Mouse (Mus musculus) midbrain, postnatal 0 days (tissue): ENCODE measurements around the gene Susd6. TPM values are rescaled to one million over a fixed set of nuclear protein-coding genes. Genes with fewer than 3 reads are reported as not detected.

Source experiments
- ATAC-seq: fragments of 200-750 bp; cut with Nextera tagmentation; 2 replicates; pipeline ENCODE4 v1.8.0; 2017; ENCODE audit warnings: moderate number of reproducible peaks, mild to moderate bottlenecking, moderate TSS enrichment, moderate library complexity; ENCODE audit not compliant: low FRiP score
- DNase-seq: peaks from one replicate; pipeline ENCODE4 v3.0.0-alpha.2; 2015; ENCODE audit warnings: low spot score
- H3K27ac ChIP-seq: fragments of 300-500 bp; sonication (generic); 2 replicates; pipeline ENCODE4 v1.5.1; 2014; ENCODE audit warnings: low read depth, mild to moderate bottlenecking, low read length, mixed read lengths
- H3K27me3 ChIP-seq: fragments of 300-500 bp; sonication (generic); 2 replicates; pipeline ENCODE4 v1.6.1; 2014; ENCODE audit warnings: low read length, control low read depth, mixed read lengths; ENCODE audit not compliant: insufficient read depth
- H3K36me3 ChIP-seq: fragments of 300-500 bp; sonication (generic); 2 replicates; pipeline ENCODE4 v1.6.1; 2014; ENCODE audit warnings: low read length, control low read depth, mixed read lengths; ENCODE audit not compliant: insufficient read depth
- H3K4me1 ChIP-seq: fragments of 300-500 bp; sonication (generic); 2 replicates; pipeline ENCODE4 v1.6.1; 2014; ENCODE audit warnings: mild to moderate bottlenecking, control low read depth, antibody characterized with exemption, low read length, mixed read lengths; ENCODE audit not compliant: insufficient read depth
- H3K4me2 ChIP-seq: fragments of 300-500 bp; sonication (generic); 2 replicates; pipeline ENCODE4 v1.6.1; 2014; ENCODE audit warnings: low read depth, mild to moderate bottlenecking, low read length, mixed read lengths; ENCODE audit not compliant: poor library complexity, severe bottlenecking
- H3K4me3 ChIP-seq: fragments of 300-500 bp; sonication (generic); 2 replicates; pipeline ENCODE4 v1.5.1; 2014; ENCODE audit warnings: low read depth, mild to moderate bottlenecking, low read length, moderate library complexity
- H3K9ac ChIP-seq: fragments of 300-500 bp; sonication (generic); replicated peaks from 2 replicates; pipeline ENCODE4 v1.6.1; 2014; ENCODE audit warnings: mild to moderate bottlenecking, low read length, moderate library complexity, mixed read lengths; ENCODE audit not compliant: poor library complexity, severe bottlenecking
- H3K9me3 ChIP-seq: fragments of 300-500 bp; sonication (generic); 2 replicates; pipeline ENCODE4 v1.6.1; 2016; ENCODE audit warnings: low read length, control low read depth
- CTCF ChIP-seq: IDR thresholded peaks from 2 replicates; pipeline ENCODE4 v1.5.1; 2016; ENCODE audit warnings: antibody characterized with exemption, mild to moderate bottlenecking
- WGBS: fragments of 180-500 bp; shearing (Covaris S2); extraction: QIAGEN DNeasy Blood & Tissue Kit; methylation state at CpG from one replicate; pipeline ENCODE4 v1.1.7; 2014; 5-methylcytosine and 5-hydroxymethylcytosine counted together
- polyA plus RNA-seq: library from polyadenylated mRNA; unstranded; fragments of >200 nt; fragmentation: Nextera tagmentation; extraction: Ambion mirVana; gene quantifications from 2 replicates; pipeline ENCODE4 v1.2.1, GENCODE M21; 2015
- total RNA-seq: library from RNA; depleted of rRNA; stranded (reverse); fragments of >200 nt; gene quantifications from 2 replicates; pipeline ENCODE4 v1.2.3, GENCODE M21; 2014

Gene Susd6
- total and polyA plus RNA-seq, 2 experiments from 2014 or later, result 7.4 to 17.3 TPM

- Histone ChIP-seq H3K9me3 (no peaks in the 10 kb centered on the region), H3K4me3 (no peak overlapping the region), H3K4me1 (no peaks in the 10 kb centered on the region), H3K27me3 (no peaks in the 10 kb centered on the region), H3K9ac (no peak overlapping the region), H3K4me2 (no peak overlapping the region), H3K27ac (no peak overlapping the region), H3K36me3 (no peaks in the 10 kb centered on the region)
- WGBS, result 41% methylated on average over 1 of the region's 1 CpGs
- no peak for TF ChIP-seq CTCF
- DNase-seq (no peak), ATAC-seq (no peak)
These were observed 36.1 kb downstream of the Susd6 start for GRCm38 (mm10) chr12:80826423-80826822.

- Histone ChIP-seq H3K4me1 (no peaks in the 10 kb centered on the region), H3K9ac (no peak overlapping the region), H3K4me2 (no peak overlapping the region), H3K27ac (no peak overlapping the region), H3K27me3 (no peaks in the 10 kb centered on the region), H3K4me3 (no peak overlapping the region), H3K36me3 (no peaks in the 10 kb centered on the region), H3K9me3 (no peaks in the 10 kb centered on the region)
- WGBS, result 77% methylated on average over 5 of the region's 5 CpGs
- peak; percentile 30 for DNase-seq
- ATAC-seq, result no peak
- no peak for TF ChIP-seq CTCF
These were observed 37.2 kb downstream of the Susd6 start for GRCm38 (mm10) chr12:80827464-80828015.

- Histone ChIP-seq H3K4me1 (no peaks in the 10 kb centered on the region), H3K9me3 (no peaks in the 10 kb centered on the region), H3K36me3 (no peaks in the 10 kb centered on the region), H3K4me3 (no peak overlapping the region), H3K4me2 (no peak overlapping the region), H3K9ac (no peak overlapping the region), H3K27ac (no peak overlapping the region), H3K27me3 (no peaks in the 10 kb centered on the region)
- TF ChIP-seq CTCF, result no peak
- 87% methylated on average over 5 of the region's 5 CpGs for WGBS
- DNase-seq, result no peak
- ATAC-seq, result no peak
These were observed 37.7 kb downstream of the Susd6 start for GRCm38 (mm10) chr12:80828020-80828419.

GRCm38 (mm10) chr12:80828951-80829350 is 38.6 kb downstream of the Susd6 start:
- DNase-seq (no peak), ATAC-seq (no peak)
- H3K4me3 ChIP-seq, result no peak overlapping the region
- no peak overlapping the region for H3K4me2 ChIP-seq
- H3K4me1 ChIP-seq, result 0 out of 2 replicates have a peak, but pooled peaks cover 4% of the 10 kb centered on the region
- WGBS, result 93% methylated on average over 2 of the region's 2 CpGs
- H3K36me3 ChIP-seq, result no peaks in the 10 kb centered on the region
- no peak for TF ChIP-seq CTCF
- H3K9ac ChIP-seq, result no peak overlapping the region
- H3K27ac ChIP-seq, result no peak overlapping the region
- H3K9me3 ChIP-seq, result no peaks in the 10 kb centered on the region
- H3K27me3 ChIP-seq, result no peaks in the 10 kb centered on the region

GRCm38 (mm10) chr12:80830211-80830610 is 39.9 kb downstream of the Susd6 start:
- Histone ChIP-seq H3K4me2 (no peak overlapping the region), H3K9me3 (no peaks in the 10 kb centered on the region), H3K4me3 (no peak overlapping the region), H3K36me3 (no peaks in the 10 kb centered on the region), H3K27me3 (no peaks in the 10 kb centered on the region), H3K27ac (no peak overlapping the region), H3K9ac (no peak overlapping the region), H3K4me1 (0 out of 2 replicates have a peak, but pooled peaks cover 4% of the 10 kb centered on the region)
- ATAC-seq, result no peak
- no peak for DNase-seq
- WGBS, result 74% methylated on average over 2 of the region's 2 CpGs
- no peak for TF ChIP-seq CTCF

- H3K4me2 ChIP-seq, result no peak overlapping the region
- H3K27ac ChIP-seq, result no peak overlapping the region
- H3K4me1 ChIP-seq, result 0 out of 2 replicates have a peak, but pooled peaks cover 4% of the 10 kb centered on the region
- no peaks in the 10 kb centered on the region for H3K27me3 ChIP-seq
- 86% methylated on average over 2 of the region's 2 CpGs for WGBS
- H3K36me3 ChIP-seq, result no peaks in the 10 kb centered on the region
- DNase-seq (no peak), ATAC-seq (no peak)
- TF ChIP-seq CTCF, result no peak
- H3K4me3 ChIP-seq, result no peak overlapping the region
- no peaks in the 10 kb centered on the region for H3K9me3 ChIP-seq
- no peak overlapping the region for H3K9ac ChIP-seq
These were observed 40.5 kb downstream of the Susd6 start for GRCm38 (mm10) chr12:80830820-80831219.
